8 mouse cellular contexts compared by ENCODE assay signal in the genomic region with DNA sequence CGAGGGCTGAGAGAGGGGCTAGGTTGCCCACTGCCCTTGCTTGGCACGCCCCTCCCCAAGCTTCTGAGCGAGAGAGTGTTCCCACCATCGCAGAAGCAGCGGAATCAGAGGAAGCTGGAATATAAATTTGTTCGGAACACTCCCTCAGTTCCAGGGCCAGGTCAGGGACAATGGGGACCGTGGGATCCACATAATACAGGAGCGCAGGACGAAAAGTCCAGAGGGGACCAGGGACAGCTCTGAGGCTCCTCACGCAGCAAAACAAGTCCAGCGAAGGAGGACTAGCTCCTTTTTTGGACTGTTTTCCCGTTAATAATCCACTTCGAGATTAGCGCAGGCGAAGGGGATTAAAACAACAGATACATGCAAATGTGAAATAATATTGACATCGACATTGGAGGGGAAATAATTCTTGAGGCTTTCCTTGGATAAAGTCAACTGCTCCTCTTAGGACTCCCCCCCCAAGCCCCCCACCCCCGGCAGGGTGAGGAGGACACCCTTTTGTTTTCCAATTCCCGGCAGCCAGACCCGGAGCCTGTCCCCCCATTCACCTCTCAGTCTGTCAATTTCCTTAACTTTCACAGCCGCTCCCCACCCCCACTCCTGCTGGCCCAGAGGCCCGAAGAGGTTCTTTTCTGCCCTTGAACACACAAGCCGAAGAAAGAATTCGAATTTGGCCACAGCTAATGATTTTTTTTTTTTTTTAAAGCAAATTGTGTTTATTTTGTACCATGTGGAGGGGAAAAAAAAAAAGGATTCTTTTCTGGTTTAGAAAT. TPM values are rescaled to one million over a fixed set of nuclear protein-coding genes. Genes with fewer than 3 reads are reported as not detected.
DNase-seq lines count a peak whose midpoint lies in the region; ATAC-seq and TF ChIP-seq lines count a peak whose summit lies in the region.

No protein-coding gene starts in this region.

- peak; percentile 72 for DNase-seq in 416B (ENCODE audit: low read depth)
- DNase-seq in ES-CJ7 (ENCODE audit: low read depth, low spot score) = peak; percentile 30
- DNase-seq in heart, postnatal 0 days (ENCODE audit: low spot score) = no peak
- DNase-seq in kidney, postnatal 14 days = peak; percentile 67
- DNase-seq in lung, postnatal 25 days (ENCODE audit: low spot score) = peak; percentile 61
- DNase-seq in telencephalon, adult 2 months (ENCODE audit: low read depth, low spot score) = peak; percentile 26
- no peak for DNase-seq in ovary, postnatal 14 days (ENCODE audit: low spot score)

- peaks cover 12% of the 10 kb centered on the region for H3K4me1 ChIP-seq in embryonic facial prominence, embryonic 13.5 days
- no peaks in the 10 kb centered on the region for H3K4me1 ChIP-seq in heart, postnatal 0 days (ENCODE audit: control insufficient read depth, insufficient read depth)

- peak overlapping the region; percentile 75 for H3K9ac ChIP-seq in embryonic facial prominence, embryonic 13.5 days
- peak overlapping the region; percentile 81 for H3K9ac ChIP-seq in heart, postnatal 0 days (replicated peaks; ENCODE audit: low read depth, low read length)

- TF ChIP-seq EP300 in heart, postnatal 0 days (IDR thresholded peaks at IDR 0.05; ENCODE audit: low read depth) = no peak

- no peaks in the 10 kb centered on the region for H3K9me3 ChIP-seq in embryonic facial prominence, embryonic 13.5 days
- H3K9me3 ChIP-seq in heart, postnatal 0 days (replicated peaks; ENCODE audit: control insufficient read depth, low read length) = no peaks in the 10 kb centered on the region

- ATAC-seq in embryonic facial prominence, embryonic 13.5 days (ENCODE audit: insufficient number of reproducible peaks, insufficient read depth, low FRiP score, low TSS enrichment, low read depth) = no peak
- no peak for ATAC-seq in heart, postnatal 0 days (ENCODE audit: insufficient read depth, low read depth)

- H3K4me3 ChIP-seq in embryonic facial prominence, embryonic 13.5 days = peak overlapping the region; percentile 56
- H3K4me3 ChIP-seq in heart, postnatal 0 days (ENCODE audit: low read depth, low read length) = peak overlapping the region; percentile 87

- peaks cover 31% of the 10 kb centered on the region for H3K27me3 ChIP-seq in embryonic facial prominence, embryonic 13.5 days
- H3K27me3 ChIP-seq in heart, postnatal 0 days (ENCODE audit: control insufficient read depth, insufficient read depth, low read length) = no peaks in the 10 kb centered on the region

- peak overlapping the region; percentile 76 for H3K4me2 ChIP-seq in embryonic facial prominence, embryonic 13.5 days
- peak overlapping the region; percentile 78 for H3K4me2 ChIP-seq in heart, postnatal 0 days (ENCODE audit: low read depth, low read length)

- peak overlapping the region; percentile 92 for H3K27ac ChIP-seq in embryonic facial prominence, embryonic 13.5 days
- H3K27ac ChIP-seq in heart, postnatal 0 days (ENCODE audit: low read depth) = peak overlapping the region; percentile 84

- no peak for TF ChIP-seq CTCF in heart, postnatal 0 days (IDR thresholded peaks at IDR 0.05; ENCODE audit: low read depth)

- WGBS in embryonic facial prominence, embryonic 13.5 days = 2% methylated on average over 23 of the region's 23 CpGs
- 8% methylated on average over 23 of the region's 23 CpGs for WGBS in heart, postnatal 0 days

- no peaks in the 10 kb centered on the region for H3K36me3 ChIP-seq in embryonic facial prominence, embryonic 13.5 days
- no peaks in the 10 kb centered on the region for H3K36me3 ChIP-seq in heart, postnatal 0 days (replicated peaks; ENCODE audit: control insufficient read depth, insufficient read depth, low read length)

RNA-seq across cellular contexts. Expression of gene Zeb2, which starts 1.3 kb away (rescaled TPM):
- polyA plus RNA-seq in embryonic facial prominence, embryonic 13.5 days (2015; fragmentation: Nextera tagmentation; extraction: Ambion mirVana) = 85.7 and 96.4 TPM in 2 replicates
- total RNA-seq in heart, postnatal 0 days (2014; rRNA removed; ENCODE audit: low replicate concordance) = 36.4 and 41.2 TPM in 2 replicates
- 13.4 and 13.6 TPM in 2 replicates for polyA plus RNA-seq in heart, postnatal 0 days (2015; fragmentation: Nextera tagmentation; extraction: Ambion mirVana)

Comparison
In these comparisons a context has a peak if more than half of its experiments do, and no peak if none do; other contexts are left out.
1. DNase-seq: peak in 416B (single experiment), ES-CJ7 (single experiment), kidney, postnatal 14 days (single experiment), lung, postnatal 25 days (single experiment) and telencephalon, adult 2 months (single experiment); none in heart, postnatal 0 days (single experiment) and ovary, postnatal 14 days (single experiment).